Mouse (Mus musculus) layer of hippocampus, adult 2 months (tissue): ENCODE measurements around the gene Itga8. TPM values are rescaled to one million over a fixed set of nuclear protein-coding genes. Genes with fewer than 3 reads are reported as not detected.

Experiments
- DNase-seq, 2 experiments: peaks; one replicate each; pipeline ENCODE4 v3.0.0; 2022; ENCODE audit warnings: low spot score in 2 of 2
- H3K27ac ChIP-seq: fragments of 200-600 bp; 2 replicates; pipeline ENCODE4 v1.8.1; 2022
- H3K4me3 ChIP-seq: fragments of 200-600 bp; 2 replicates; pipeline ENCODE4 v1.8.1; 2022; ENCODE audit warnings: mild to moderate bottlenecking
- CTCF ChIP-seq: fragments of 200-600 bp; conservative IDR thresholded peaks from 2 replicates; pipeline ENCODE4 v1.8.1; 2022; ENCODE audit warnings: antibody characterized with exemption, mild to moderate bottlenecking, moderate library complexity
- total RNA-seq, 2 experiments: library from RNA; stranded (reverse); gene quantifications; 2 replicates each; pipeline ENCODE4 v1.2.3; 2021

Gene Itga8
- total RNA-seq, 2 experiments from 2014 or later = 24.4 to 28.5 TPM

- TF ChIP-seq CTCF = no peak
- no peak overlapping the region for H3K4me3 ChIP-seq
- no peak for DNase-seq
- no peak overlapping the region for H3K27ac ChIP-seq
Measured at GRCm38 (mm10) chr2:12206353-12206752, 95.4 kb downstream of the Itga8 start.

GRCm38 (mm10) chr2:12205875-12206274 is 95.8 kb downstream of the Itga8 start:
- TF ChIP-seq CTCF = no peak
- no peak overlapping the region for H3K27ac ChIP-seq
- DNase-seq = no peak
- H3K4me3 ChIP-seq = no peak overlapping the region

DNA sequence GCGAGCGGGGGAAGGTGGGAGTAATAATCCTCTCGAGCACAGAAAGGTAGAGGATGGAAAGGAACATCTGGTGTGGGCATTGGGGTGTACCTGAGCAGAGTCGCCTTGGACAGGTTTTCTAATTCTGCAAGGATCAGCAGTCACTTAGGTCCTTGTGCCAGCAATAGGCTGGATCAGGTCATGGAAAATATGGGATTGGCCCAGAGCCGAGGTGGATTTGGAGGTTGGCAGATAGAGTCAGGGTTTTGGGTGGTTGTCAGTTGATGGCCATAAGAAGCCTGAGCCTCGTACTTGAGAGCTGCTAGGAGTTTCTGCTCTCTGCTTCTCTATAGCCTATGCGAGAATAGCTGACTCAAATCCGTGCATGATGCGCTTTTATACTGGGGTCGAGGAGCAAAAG is 98.5 kb downstream of the Itga8 start:
- no peak for TF ChIP-seq CTCF
- H3K4me3 ChIP-seq = no peak overlapping the region
- no peak overlapping the region for H3K27ac ChIP-seq
- no peak for DNase-seq

DNA sequence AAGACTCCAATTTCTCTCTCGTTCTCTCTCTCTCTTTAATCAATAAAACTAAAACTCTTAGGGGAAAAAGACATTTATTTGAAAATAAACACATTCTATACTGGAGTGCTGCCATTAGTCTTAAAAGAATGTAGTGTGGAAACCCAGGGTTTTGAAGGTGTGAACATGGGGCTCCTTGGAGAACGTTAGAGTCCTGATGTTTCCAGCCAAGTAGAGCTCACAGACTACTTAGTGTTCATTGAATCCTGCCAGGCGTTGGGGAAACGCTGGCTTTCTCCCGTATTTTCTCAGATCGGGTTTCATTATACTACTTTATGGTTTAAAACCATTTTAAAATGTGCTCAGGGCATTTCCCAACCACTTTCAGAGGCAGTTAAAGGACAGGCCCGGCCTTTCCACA is 103.0 kb downstream of the Itga8 start:
- no peak overlapping the region for H3K27ac ChIP-seq
- TF ChIP-seq CTCF = no peak
- DNase-seq = no peak

GRCm38 (mm10) chr2:12198214-12198613 is 103.5 kb downstream of the Itga8 start:
- H3K4me3 ChIP-seq = no peak overlapping the region
- DNase-seq = no peak
- TF ChIP-seq CTCF = no peak
- no peak overlapping the region for H3K27ac ChIP-seq

More for the DNA sequence above, 103.0 kb downstream of the Itga8 start:
- H3K4me3 ChIP-seq = no peak overlapping the region

DNA sequence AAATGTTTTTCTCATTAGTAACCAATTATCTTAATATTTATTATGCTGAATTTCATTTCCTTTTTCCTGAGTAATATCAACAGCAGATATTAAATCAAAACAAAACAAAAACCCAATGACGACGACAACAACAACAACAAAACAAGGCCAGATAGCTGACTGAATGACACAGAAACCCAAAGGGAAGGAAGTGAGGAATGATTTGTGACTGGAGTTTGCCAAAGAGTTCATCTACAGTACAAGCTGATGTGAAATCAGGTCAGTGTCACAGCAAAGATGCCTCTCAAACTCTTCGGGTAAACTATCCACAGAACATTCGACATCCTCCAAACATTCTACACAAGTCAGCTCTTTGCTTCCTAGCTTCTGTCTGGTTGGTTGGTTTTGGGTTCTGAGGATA is 104.0 kb downstream of the Itga8 start:
- TF ChIP-seq CTCF = no peak
- DNase-seq = no peak
- Histone ChIP-seq H3K27ac (no peak overlapping the region), H3K4me3 (no peak overlapping the region)

DNA sequence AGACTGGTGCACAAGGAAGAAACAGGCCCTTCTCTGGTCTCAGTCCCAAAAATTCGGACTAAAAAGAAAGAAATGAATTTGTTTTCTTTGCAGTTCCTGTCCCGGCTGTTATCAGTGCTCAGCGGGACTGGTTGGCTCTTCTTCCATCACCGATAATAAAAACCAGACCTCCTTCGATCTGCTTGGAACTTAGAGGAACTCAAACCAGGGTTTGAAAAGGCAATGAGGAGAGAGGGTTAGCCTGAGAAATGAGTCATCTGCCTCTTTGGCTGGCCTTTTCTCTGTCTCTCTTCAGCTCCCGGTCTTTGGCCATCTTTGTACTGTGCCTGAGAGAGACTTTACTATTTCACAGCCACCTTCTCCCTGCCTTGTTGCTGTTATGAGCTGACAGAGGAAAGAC is 112.7 kb downstream of the Itga8 start:
- TF ChIP-seq CTCF = no peak
- Histone ChIP-seq H3K27ac (no peak overlapping the region), H3K4me3 (no peak overlapping the region)
- DNase-seq = no peak

DNA sequence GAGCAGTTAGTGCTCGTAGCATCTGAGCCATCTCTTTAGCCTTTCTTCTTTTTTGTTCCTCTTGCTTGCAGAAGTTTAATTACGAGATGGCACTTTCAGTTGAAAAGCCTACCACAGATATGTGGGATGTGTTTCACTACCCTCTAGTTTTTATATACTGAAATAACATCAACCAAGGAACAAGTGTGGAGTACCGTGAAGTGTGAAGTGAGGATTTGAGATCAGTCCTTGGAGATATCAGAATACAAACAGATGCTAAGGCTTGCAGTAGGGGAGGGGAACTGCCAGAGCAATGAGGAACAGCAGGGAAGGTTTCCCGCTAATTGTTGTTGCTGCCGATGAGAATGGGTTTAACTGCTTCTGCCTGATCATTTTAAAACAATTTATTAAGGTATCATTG is 114.1 kb downstream of the Itga8 start:
- Histone ChIP-seq H3K27ac (no peak overlapping the region), H3K4me3 (no peak overlapping the region)
- DNase-seq = no peak
- TF ChIP-seq CTCF = no peak

- Histone ChIP-seq H3K27ac (no peak overlapping the region), H3K4me3 (no peak overlapping the region)
- no peak for DNase-seq
- no peak for TF ChIP-seq CTCF
Measured at GRCm38 (mm10) chr2:12182402-12182948, 119.2 kb downstream of the Itga8 start.

DNA sequence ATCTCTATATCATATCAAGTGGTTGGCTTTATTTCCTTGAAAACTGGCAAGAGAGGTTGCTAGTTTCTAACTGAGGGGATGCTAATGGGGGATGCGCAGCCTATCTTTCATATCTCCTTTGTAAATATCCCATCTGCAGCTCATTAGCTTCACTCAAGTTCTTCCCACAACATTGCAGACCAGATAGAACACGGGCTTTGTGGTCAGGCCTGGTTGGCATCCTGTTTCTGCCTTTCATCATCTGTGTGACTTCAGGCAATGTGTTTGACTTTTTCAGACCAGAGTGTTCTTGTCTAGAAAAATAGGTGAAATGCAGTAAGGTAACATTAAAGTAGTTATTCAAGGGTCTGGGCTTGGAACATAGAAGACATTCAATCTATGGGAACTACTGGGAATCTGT is 121.1 kb downstream of the Itga8 start:
- TF ChIP-seq CTCF = no peak
- H3K4me3 ChIP-seq = no peak overlapping the region
- no peak for DNase-seq

DNA sequence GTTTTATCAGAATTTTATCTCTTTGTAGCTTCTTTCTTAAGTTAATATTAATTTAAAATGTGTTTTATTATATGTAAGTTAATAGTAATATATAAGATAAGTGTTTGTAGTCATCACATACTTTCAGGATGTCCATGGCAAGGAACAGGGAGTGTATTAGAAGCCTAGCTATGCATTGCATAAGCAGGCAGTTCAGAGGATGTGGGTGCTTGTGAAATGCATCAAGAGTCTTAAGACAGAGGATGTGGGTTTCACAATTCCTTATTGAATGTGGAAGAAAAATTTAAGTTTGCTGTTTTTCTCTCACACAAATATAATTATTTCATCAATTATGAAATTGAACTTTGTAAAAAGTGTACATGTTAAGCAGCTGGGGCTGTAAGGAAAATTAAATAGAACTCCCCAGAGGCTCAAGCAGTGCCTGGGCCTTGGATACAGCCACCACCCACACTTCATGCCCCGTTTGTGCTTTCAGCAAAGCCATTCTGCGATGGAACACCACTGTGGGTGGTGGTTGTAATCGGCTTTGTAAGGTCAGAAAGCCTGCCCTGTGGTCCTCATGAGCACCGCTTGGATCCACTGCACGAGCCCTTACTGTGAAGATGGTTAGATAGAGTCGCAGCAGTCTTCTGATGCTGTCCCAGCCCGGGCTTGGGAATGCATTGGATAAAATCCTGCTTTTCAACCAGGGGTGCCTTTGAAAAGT is 126.8 kb downstream of the Itga8 start:
- H3K4me3 ChIP-seq = no peak overlapping the region
- no peak for DNase-seq
- H3K27ac ChIP-seq = no peak overlapping the region
- TF ChIP-seq CTCF = no peak

More for the DNA sequence above, 121.1 kb downstream of the Itga8 start:
- H3K27ac ChIP-seq = no peak overlapping the region

GRCm38 (mm10) chr2:12170221-12170620 is 131.5 kb downstream of the Itga8 start:
- TF ChIP-seq CTCF = no peak
- Histone ChIP-seq H3K4me3 (no peak overlapping the region), H3K27ac (no peak overlapping the region)
- DNase-seq = no peak

GRCm38 (mm10) chr2:12160486-12160885 is 141.2 kb downstream of the Itga8 start:
- DNase-seq = peak; percentile 25 to 42
- no peak overlapping the region for H3K4me3 ChIP-seq
- peak; percentile 85 for TF ChIP-seq CTCF
- H3K27ac ChIP-seq = no peak overlapping the region

GRCm38 (mm10) chr2:12157001-12157400 is 144.7 kb downstream of the Itga8 start:
- TF ChIP-seq CTCF = no peak
- H3K4me3 ChIP-seq = no peak overlapping the region
- no peak overlapping the region for H3K27ac ChIP-seq
- no peak for DNase-seq
